Mouse (Mus musculus) midbrain, embryonic 16.5 days (tissue): ENCODE results near the gene Tsr1. TPM values are rescaled to one million over a fixed set of nuclear protein-coding genes. Genes with fewer than 3 reads are reported as not detected.

Source experiments
- ATAC-seq: fragments of 200-750 bp; cut with Nextera tagmentation; 2 replicates; pipeline ENCODE4 v1.8.0; 2017; ENCODE audit warnings: moderate TSS enrichment
- H3K27ac ChIP-seq: fragments of 300-500 bp; sonication (generic); 2 replicates; pipeline ENCODE4 v1.5.1; 2014; ENCODE audit warnings: mild to moderate bottlenecking, low read length, mixed read lengths
- H3K27me3 ChIP-seq: fragments of 300-500 bp; sonication (generic); 2 replicates; pipeline ENCODE4 v1.6.1; 2014; ENCODE audit warnings: low read depth, low read length, mixed read lengths; ENCODE audit not compliant: control insufficient read depth, insufficient read depth
- H3K36me3 ChIP-seq: fragments of 300-500 bp; sonication (generic); 2 replicates; pipeline ENCODE4 v1.6.1; 2014; ENCODE audit warnings: mild to moderate bottlenecking, low read length, moderate library complexity, mixed read lengths; ENCODE audit not compliant: control insufficient read depth, insufficient read depth
- H3K4me1 ChIP-seq: fragments of 300-500 bp; sonication (generic); 2 replicates; pipeline ENCODE4 v1.6.1; 2014; ENCODE audit warnings: mild to moderate bottlenecking, low read length, mixed read lengths; ENCODE audit not compliant: control insufficient read depth, insufficient read depth
- H3K4me2 ChIP-seq: fragments of 300-500 bp; sonication (generic); 2 replicates; pipeline ENCODE4 v1.6.1; 2014; ENCODE audit warnings: mild to moderate bottlenecking, low read length, mixed read lengths
- H3K4me3 ChIP-seq: fragments of 300-500 bp; sonication (generic); 2 replicates; pipeline ENCODE4 v1.5.1; 2014; ENCODE audit warnings: low read depth, mild to moderate bottlenecking, low read length, moderate library complexity, mixed read lengths
- H3K9ac ChIP-seq: fragments of 300-500 bp; sonication (generic); 2 replicates; pipeline ENCODE4 v1.6.1; 2014; ENCODE audit warnings: low read depth, low read length, mixed read lengths
- H3K9me3 ChIP-seq: fragments of 300-500 bp; sonication (generic); replicated peaks from 2 replicates; pipeline ENCODE4 v1.6.1; 2014; ENCODE audit warnings: mild to moderate bottlenecking, low read length, mixed read lengths; ENCODE audit not compliant: control insufficient read depth, poor library complexity, severe bottlenecking
- WGBS: fragments of 180-500 bp; shearing (Covaris S2); extraction: QIAGEN DNeasy Blood & Tissue Kit; methylation state at CpG from one replicate; pipeline ENCODE4 v1.1.7; 2014; 5-methylcytosine and 5-hydroxymethylcytosine counted together
- polyA plus RNA-seq: library from polyadenylated mRNA; unstranded; fragments of >200 nt; fragmentation: Nextera tagmentation; extraction: Ambion mirVana; gene quantifications from 2 replicates; pipeline ENCODE4 v1.2.1, GENCODE M21; 2015

The Tsr1 gene
- polyA plus RNA-seq, 1 experiment from 2014 or later = 27.6 TPM

- Histone ChIP-seq H3K4me3 (no peak overlapping the region), H3K27me3 (no peaks in the 10 kb centered on the region), H3K9me3 (no peaks in the 10 kb centered on the region), H3K4me1 (peaks cover 23% of the 10 kb centered on the region), H3K36me3 (peaks cover 28% of the 10 kb centered on the region), H3K4me2 (no peak overlapping the region), H3K27ac (peak overlapping the region; percentile 81; the same call in 1 of the 2 replicates), H3K9ac (no peak overlapping the region)
- ATAC-seq = no peak
- WGBS = 87% methylated on average over 13 of the region's 13 CpGs
Observed at GRCm38 (mm10) chr11:74868046-74868760, 29.7 kb upstream of the Tsr1 start.

GRCm38 (mm10) chr11:74869603-74870002, 28.3 kb upstream of the Tsr1 start:
- Histone ChIP-seq H3K9ac (no peak overlapping the region), H3K36me3 (peaks cover 19% of the 10 kb centered on the region), H3K4me1 (peaks cover 23% of the 10 kb centered on the region), H3K27ac (peak overlapping the region; percentile 81), H3K4me3 (no peak overlapping the region), H3K4me2 (no peak overlapping the region), H3K9me3 (no peaks in the 10 kb centered on the region), H3K27me3 (no peaks in the 10 kb centered on the region)
- ATAC-seq = peak; percentile 80
- WGBS = 59% methylated on average over 6 of the region's 6 CpGs

GRCm38 (mm10) chr11:74870544-74870943, 27.3 kb upstream of the Tsr1 start:
- peaks cover 23% of the 10 kb centered on the region for H3K4me1 ChIP-seq
- H3K4me3 ChIP-seq = no peak overlapping the region
- H3K27me3 ChIP-seq = no peaks in the 10 kb centered on the region
- 78% methylated on average over 4 of the region's 4 CpGs for WGBS
- H3K27ac ChIP-seq = peak overlapping the region; percentile 81
- no peak for ATAC-seq
- no peaks in the 10 kb centered on the region for H3K9me3 ChIP-seq
- H3K9ac ChIP-seq = 0 out of 2 replicates have a peak overlapping the region, but pooled peaks have one; percentile 18
- no peak overlapping the region for H3K4me2 ChIP-seq
- H3K36me3 ChIP-seq = peaks cover 19% of the 10 kb centered on the region

GRCm38 (mm10) chr11:74870991-74871622, 26.8 kb upstream of the Tsr1 start:
- H3K27ac ChIP-seq = peak overlapping the region; percentile 81
- H3K4me2 ChIP-seq = peak overlapping the region; percentile 17; the same call in 1 of the 2 replicates
- H3K9ac ChIP-seq = peak overlapping the region; percentile 18; the same call in 1 of the 2 replicates
- H3K4me3 ChIP-seq = no peak overlapping the region
- peaks cover 19% of the 10 kb centered on the region for H3K36me3 ChIP-seq
- no peaks in the 10 kb centered on the region for H3K27me3 ChIP-seq
- peaks cover 26% of the 10 kb centered on the region for H3K4me1 ChIP-seq
- no peak for ATAC-seq
- no peaks in the 10 kb centered on the region for H3K9me3 ChIP-seq
- 18% methylated on average over 12 of the region's 12 CpGs for WGBS

- Histone ChIP-seq H3K9ac (no peak overlapping the region), H3K27me3 (no peaks in the 10 kb centered on the region), H3K36me3 (no peaks in the 10 kb centered on the region), H3K4me2 (no peak overlapping the region), H3K27ac (no peak overlapping the region), H3K4me1 (peaks cover 31% of the 10 kb centered on the region), H3K4me3 (no peak overlapping the region), H3K9me3 (no peaks in the 10 kb centered on the region)
- ATAC-seq = no peak
- WGBS = 70% methylated on average over 3 of the region's 3 CpGs
Observed at GRCm38 (mm10) chr11:74874630-74875029, 23.2 kb upstream of the Tsr1 start.

GRCm38 (mm10) chr11:74876801-74877200, 21.1 kb upstream of the Tsr1 start:
- H3K4me1 ChIP-seq = peaks cover 13% of the 10 kb centered on the region
- peak overlapping the region; percentile 77 for H3K27ac ChIP-seq
- ATAC-seq = peak; percentile 91
- H3K36me3 ChIP-seq = no peaks in the 10 kb centered on the region
- H3K4me3 ChIP-seq = no peak overlapping the region; the same call in 1 of the 2 replicates
- H3K27me3 ChIP-seq = no peaks in the 10 kb centered on the region
- H3K4me2 ChIP-seq = peak overlapping the region; percentile 48
- WGBS = 2% methylated on average over 9 of the region's 9 CpGs
- H3K9ac ChIP-seq = 0 out of 2 replicates have a peak overlapping the region, but pooled peaks have one; percentile 40
- no peaks in the 10 kb centered on the region for H3K9me3 ChIP-seq

GRCm38 (mm10) chr11:74880999-74881398, 16.9 kb upstream of the Tsr1 start:
- Histone ChIP-seq H3K4me3 (no peak overlapping the region), H3K4me1 (peaks cover 11% of the 10 kb centered on the region), H3K9ac (no peak overlapping the region), H3K4me2 (no peak overlapping the region), H3K27me3 (no peaks in the 10 kb centered on the region), H3K9me3 (no peaks in the 10 kb centered on the region), H3K27ac (no peak overlapping the region), H3K36me3 (peaks cover 7% of the 10 kb centered on the region; the same call in 1 of the 2 replicates)
- ATAC-seq = no peak
- 89% methylated on average over 9 of the region's 9 CpGs for WGBS

GRCm38 (mm10) chr11:74881979-74882378, 15.9 kb upstream of the Tsr1 start:
- H3K27ac ChIP-seq = no peak overlapping the region
- no peak overlapping the region for H3K4me3 ChIP-seq
- WGBS = 49% methylated on average over 14 of the region's 14 CpGs
- peaks cover 7% of the 10 kb centered on the region; the same call in 1 of the 2 replicates for H3K36me3 ChIP-seq
- H3K27me3 ChIP-seq = no peaks in the 10 kb centered on the region
- no peak overlapping the region; the same call in 1 of the 2 replicates for H3K4me2 ChIP-seq
- H3K9ac ChIP-seq = no peak overlapping the region
- peaks cover under 1% of the 10 kb centered on the region for H3K4me1 ChIP-seq
- no peak for ATAC-seq
- H3K9me3 ChIP-seq = no peaks in the 10 kb centered on the region

- 93% methylated on average over 10 of the region's 10 CpGs for WGBS
- no peak for ATAC-seq
- no peak overlapping the region for H3K9ac ChIP-seq
Observed at GRCm38 (mm10) chr11:74883098-74883497, 14.8 kb upstream of the Tsr1 start.

More at GRCm38 (mm10) chr11:74883098-74883497, 14.8 kb upstream of the Tsr1 start:
- H3K4me2 ChIP-seq = no peak overlapping the region
- H3K27ac ChIP-seq = no peak overlapping the region
- no peaks in the 10 kb centered on the region for H3K9me3 ChIP-seq
- peaks cover 7% of the 10 kb centered on the region; the same call in 1 of the 2 replicates for H3K36me3 ChIP-seq
- H3K27me3 ChIP-seq = no peaks in the 10 kb centered on the region
- H3K4me1 ChIP-seq = no peaks in the 10 kb centered on the region
- no peak overlapping the region for H3K4me3 ChIP-seq
